Mouse (Mus musculus) embryonic fibroblast, embryonic 13.5 days (primary cell): Measurements from ENCODE around the gene Pkn1. TPM values are rescaled to one million over a fixed set of nuclear protein-coding genes. Genes with fewer than 3 reads are reported as not detected.

Experiments
- H3K27ac ChIP-seq: 2 replicates; pipeline ENCODE4 v1.5.1; 2012; ENCODE audit warnings: low read length, control low read depth, inconsistent platforms; ENCODE audit not compliant: insufficient read depth
- H3K4me1 ChIP-seq: 2 replicates; pipeline ENCODE4 v1.6.1; 2011; ENCODE audit warnings: low read length; ENCODE audit not compliant: control insufficient read depth, insufficient read depth
- H3K4me3 ChIP-seq: 2 replicates; pipeline ENCODE4 v1.5.1; 2011; ENCODE audit warnings: mild to moderate bottlenecking, control low read depth, low read length; ENCODE audit not compliant: insufficient read depth
- CTCF ChIP-seq: IDR thresholded peaks from 2 replicates; pipeline ENCODE4 v1.5.1; 2011; ENCODE audit warnings: mild to moderate bottlenecking, control low read depth, low read length, moderate library complexity, borderline replicate concordance; ENCODE audit not compliant: insufficient read depth
- POLR2A ChIP-seq: IDR thresholded peaks from 2 replicates; pipeline ENCODE4 v1.6.1; 2011; ENCODE audit warnings: low read depth, mild to moderate bottlenecking, control low read depth, low read length, moderate library complexity
- polyA plus RNA-seq: library from polyadenylated mRNA; stranded (reverse); fragments of >200 nt; gene quantifications from 2 replicates; pipeline ENCODE4 v1.2.4, GENCODE M21; 2011; ENCODE audit warnings: low read depth; ENCODE audit not compliant: missing spikeins, insufficient read length

Pkn1 gene
- polyA plus RNA-seq, 1 experiment = 40.2 TPM

DNA sequence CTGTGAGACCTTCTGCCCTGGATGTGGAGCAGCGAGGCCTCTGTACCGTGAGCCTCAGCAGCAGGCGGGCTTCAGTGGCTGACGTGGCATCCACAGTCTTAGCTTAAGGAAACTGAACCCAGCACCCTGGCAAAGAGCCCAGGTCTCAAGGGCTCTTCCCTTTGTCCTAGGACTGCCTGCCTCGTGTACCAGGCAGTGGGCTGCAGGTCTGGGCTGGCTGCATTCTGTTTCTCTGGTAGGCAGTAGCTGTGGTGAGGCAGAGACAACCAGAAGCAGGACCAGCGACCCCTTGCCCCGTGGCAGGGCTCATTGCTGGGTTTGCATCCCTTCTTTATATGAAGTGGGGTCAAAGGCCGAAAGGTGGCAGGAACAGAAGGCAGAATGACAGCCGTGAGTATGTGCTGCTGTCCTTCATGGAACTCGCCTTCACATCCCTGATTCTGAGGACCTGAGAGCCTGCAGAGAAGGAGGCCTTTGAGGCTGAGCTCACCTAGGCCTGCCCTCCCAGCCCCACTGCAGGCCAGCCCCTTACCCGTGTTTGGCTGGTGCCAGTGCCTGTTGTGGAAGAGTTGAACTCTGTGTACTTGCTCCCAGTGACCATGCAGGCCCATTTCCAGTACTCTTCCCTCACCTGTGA is 24.6 kb upstream of the Pkn1 start:
- H3K4me1 ChIP-seq = no peaks in the 10 kb centered on the region
- TF ChIP-seq CTCF = no peak
- no peak for TF ChIP-seq POLR2A
- no peak overlapping the region for H3K27ac ChIP-seq
- H3K4me3 ChIP-seq = no peak overlapping the region

DNA sequence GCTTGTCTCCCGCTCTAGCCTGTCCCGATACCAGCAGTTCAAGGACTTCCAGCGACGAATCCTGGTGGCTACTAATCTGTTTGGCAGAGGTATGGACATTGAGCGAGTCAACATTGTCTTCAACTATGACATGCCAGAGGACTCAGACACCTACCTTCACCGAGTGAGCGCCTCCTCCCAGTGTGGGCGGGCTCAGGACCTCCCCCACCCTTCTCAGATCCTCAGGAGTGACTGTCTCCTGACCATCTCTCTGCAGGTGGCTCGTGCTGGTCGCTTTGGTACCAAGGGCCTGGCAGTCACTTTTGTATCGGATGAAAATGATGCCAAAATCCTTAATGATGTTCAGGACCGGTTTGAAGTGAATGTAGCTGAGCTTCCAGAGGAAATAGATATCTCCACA is 23.7 kb upstream of the Pkn1 start:
- Histone ChIP-seq H3K27ac (no peak overlapping the region), H3K4me1 (no peaks in the 10 kb centered on the region), H3K4me3 (no peak overlapping the region)
- TF ChIP-seq CTCF (no peak), POLR2A (no peak)

DNA sequence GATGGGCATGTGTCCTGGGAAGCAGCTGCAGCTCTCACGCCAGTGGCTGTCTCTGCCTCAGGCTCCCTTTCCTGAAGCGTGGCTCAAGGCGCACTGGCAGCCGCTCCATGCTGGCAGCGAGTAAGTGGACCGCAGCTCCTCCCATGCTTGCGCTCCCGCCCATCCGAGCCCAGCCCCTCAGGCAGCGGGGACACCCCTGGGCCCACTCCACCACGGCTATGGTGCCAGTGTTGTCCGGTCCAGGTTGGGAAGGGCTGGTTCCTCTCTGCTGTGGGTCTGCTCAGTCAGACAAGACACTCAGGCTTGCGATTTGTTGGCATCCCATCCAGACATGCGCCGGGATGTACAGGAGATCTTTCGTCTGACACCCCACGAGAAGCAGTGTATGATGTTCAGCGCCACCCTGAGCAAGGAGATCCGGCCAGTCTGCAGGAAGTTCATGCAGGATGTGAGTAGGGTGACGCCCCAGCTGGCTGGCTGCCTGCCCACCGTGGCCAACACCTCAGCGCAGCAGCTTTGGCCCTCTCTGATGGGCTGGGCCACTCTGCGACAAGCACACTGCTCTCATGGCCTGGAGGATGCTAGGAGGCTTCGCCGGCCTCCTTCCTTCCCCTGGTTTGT is 22.5 kb upstream of the Pkn1 start:
- TF ChIP-seq POLR2A = no peak
- no peak for TF ChIP-seq CTCF

DNA sequence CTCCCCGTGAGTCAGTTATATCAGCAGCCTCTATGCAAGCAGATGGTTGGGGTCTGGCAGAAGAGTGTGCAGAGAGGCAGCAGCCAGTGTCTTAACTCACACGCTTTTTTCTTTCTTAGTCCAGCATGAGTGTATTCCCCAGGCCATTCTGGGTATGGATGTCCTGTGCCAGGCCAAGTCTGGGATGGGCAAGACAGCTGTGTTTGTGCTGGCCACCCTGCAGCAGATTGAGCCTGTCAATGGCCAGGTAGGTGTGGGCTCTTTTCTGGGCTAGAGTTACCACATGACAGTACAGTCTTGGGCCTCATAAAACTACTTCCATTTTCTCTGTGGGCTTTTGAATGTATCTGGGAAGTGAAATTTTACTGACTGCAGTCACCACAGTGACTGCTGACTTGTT is 20.7 kb upstream of the Pkn1 start:
- no peak overlapping the region for H3K4me3 ChIP-seq
- TF ChIP-seq POLR2A = no peak
- no peak for TF ChIP-seq CTCF
- no peaks in the 10 kb centered on the region for H3K4me1 ChIP-seq
- no peak overlapping the region for H3K27ac ChIP-seq

More for the DNA sequence above, 22.5 kb upstream of the Pkn1 start:
- no peak overlapping the region for H3K27ac ChIP-seq
- no peak overlapping the region for H3K4me3 ChIP-seq
- H3K4me1 ChIP-seq = no peaks in the 10 kb centered on the region

DNA sequence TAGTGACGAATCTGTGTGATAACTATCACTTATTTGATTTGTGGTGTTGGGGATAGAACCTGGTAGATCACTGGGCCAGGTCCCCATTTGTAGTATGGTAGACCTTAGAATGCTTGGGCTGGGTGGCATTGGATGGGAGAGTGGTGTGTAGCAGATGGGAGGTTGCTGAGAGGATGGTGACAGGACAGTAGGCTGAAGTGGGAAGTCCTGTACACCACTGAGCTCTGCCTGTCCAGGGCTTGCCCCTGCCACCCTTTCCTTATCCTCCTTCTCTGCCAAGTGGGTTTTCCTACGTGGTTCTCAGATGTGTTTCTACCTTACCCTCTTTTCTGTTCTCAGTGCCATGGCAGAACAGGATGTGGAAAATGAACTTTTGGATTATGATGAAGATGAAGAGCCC is 20.1 kb upstream of the Pkn1 start:
- Histone ChIP-seq H3K4me1 (no peaks in the 10 kb centered on the region), H3K4me3 (no peak overlapping the region), H3K27ac (no peak overlapping the region)
- TF ChIP-seq POLR2A = no peak
- no peak for TF ChIP-seq CTCF

DNA sequence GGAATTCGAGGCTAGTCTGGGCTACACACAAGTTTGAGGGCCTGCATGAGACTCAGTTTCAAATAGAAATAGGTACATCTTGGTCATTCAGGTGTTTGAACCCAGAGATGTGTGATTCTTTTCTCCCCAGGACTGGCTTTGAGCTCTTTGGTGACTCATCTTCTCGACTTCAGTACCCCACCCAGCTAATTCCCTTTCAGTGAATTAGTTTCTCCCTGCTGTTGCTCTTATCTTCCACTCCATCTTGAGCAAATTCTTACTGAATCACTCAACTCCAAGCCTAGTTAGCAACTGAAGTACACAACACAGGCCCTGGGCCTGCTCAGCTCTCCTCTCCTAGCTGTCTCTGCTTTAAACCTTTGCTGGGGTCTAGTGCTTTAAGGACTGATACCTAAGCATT is 17.6 kb upstream of the Pkn1 start:
- Histone ChIP-seq H3K4me1 (no peaks in the 10 kb centered on the region), H3K4me3 (peak overlapping the region; percentile 97), H3K27ac (peak overlapping the region; percentile 96)
- TF ChIP-seq POLR2A (no peak), CTCF (no peak)

DNA sequence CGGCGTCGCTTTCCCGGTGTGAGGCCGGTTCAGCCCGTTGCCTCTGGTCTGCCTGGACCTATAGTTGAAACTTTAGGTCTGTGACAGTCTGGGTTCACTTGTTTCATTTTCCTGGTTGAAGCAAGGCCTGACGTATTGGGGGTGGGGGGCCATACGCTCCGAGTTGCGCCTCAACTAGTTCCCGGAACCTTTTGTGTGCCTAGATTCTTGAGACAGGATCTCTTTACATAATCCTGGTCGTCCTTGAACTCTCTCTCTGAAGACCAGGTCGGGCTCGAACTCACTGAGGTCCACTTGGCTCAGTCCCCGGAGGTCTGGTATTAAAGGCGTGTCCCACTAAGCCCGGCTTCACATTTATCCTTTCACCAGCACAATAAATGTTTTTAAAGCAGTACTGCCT is 16.8 kb upstream of the Pkn1 start:
- Histone ChIP-seq H3K4me1 (no peaks in the 10 kb centered on the region), H3K4me3 (peak overlapping the region; percentile 97), H3K27ac (peak overlapping the region; percentile 96)
- no peak for TF ChIP-seq CTCF
- TF ChIP-seq POLR2A = no peak

DNA sequence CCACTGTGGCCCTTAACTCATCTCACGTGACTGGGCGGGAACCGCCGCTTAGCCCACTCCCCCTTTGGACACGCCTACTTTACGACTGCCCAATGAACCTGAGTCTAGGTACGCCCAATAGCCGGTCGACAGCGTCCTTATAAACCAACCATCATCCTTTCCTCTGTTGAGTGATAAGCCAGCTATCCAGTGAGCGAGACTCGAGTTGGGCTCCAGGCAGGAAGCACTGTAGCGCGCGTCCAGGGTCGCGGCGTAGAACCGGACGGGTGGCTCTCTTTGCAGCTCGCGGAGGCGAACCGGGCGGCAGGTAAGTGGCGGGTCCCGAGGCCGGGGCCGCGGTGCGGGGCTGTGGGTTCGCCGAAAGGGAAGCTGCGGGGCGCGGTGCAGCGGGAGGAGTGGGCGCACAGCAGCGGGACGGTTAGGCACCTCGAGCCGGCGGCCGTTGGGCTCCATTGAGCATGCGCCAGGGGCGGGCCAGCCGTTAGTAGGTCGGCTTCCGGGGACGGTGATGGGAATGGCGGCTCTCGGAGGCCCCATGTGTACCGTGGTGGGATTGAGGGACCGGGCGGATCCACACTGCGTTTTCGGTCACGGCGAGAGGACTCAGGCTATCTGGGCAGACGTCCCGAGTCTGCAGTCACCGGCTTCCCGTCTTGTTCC is 16.2 kb upstream of the Pkn1 start, which contains the start of gene Ddx39:
TSS of gene Ddx39 (plus strand) at position 147 of the 660 bp plus-strand sequence.
- Histone ChIP-seq H3K27ac (peak within 1 kb of the TSS; percentile 96), H3K4me3 (peak within 1 kb of the TSS; percentile 97), H3K4me1 (no peaks in the 10 kb centered on the region)
- TF ChIP-seq POLR2A (peak; percentile 74), CTCF (no peak)

DNA sequence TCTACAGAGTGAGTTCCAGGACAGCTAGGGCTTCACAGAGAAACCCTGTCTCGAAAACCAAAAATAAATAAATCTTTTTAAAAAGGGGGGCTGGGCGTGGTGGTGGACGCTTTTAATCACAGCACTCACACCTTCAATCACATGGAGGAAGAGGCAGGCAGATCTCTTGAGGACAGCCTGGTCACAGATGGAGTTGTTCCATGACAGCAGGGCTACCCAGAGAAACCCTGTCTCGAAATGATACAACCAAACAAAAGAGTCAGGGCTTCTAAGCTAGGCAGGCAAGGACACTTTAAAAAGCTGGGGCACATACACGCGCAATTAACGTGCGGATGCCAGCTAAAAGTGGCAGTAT is 15.7 kb upstream of the Pkn1 start:
- H3K27ac ChIP-seq = 0 out of 2 replicates have a peak overlapping the region, but pooled peaks have one; percentile 21
- H3K4me3 ChIP-seq = no peak overlapping the region
- TF ChIP-seq CTCF = no peak
- no peak; the same call in 1 of the 2 replicates for TF ChIP-seq POLR2A
- H3K4me1 ChIP-seq = no peaks in the 10 kb centered on the region

DNA sequence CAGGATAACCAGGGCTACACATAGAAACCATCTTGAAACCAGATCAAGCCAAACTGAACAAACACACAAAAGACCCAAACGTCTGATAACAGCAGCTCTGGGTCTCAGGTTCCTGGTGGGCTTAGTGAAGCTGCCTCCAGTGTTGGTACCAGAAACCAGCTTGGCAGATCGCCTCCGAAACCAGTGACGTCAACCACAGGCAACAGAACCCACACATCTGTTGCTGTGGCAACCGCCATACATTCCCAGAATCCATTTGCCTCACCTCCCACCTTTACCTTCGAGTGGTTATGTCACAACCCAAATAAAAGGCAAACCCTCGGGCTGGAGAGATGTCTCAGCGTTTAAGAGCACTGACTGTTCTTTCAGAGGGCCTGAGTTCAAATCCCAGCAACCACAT is 8.6 kb upstream of the Pkn1 start:
- no peak overlapping the region for H3K4me3 ChIP-seq
- H3K27ac ChIP-seq = no peak overlapping the region
- no peaks in the 10 kb centered on the region for H3K4me1 ChIP-seq
- TF ChIP-seq CTCF (no peak), POLR2A (no peak)
